Mouse (Mus musculus): Measurements from ENCODE around the gene Utp4. TPM values are rescaled to one million over a fixed set of nuclear protein-coding genes. Genes with fewer than 3 reads are reported as not detected.
A peak's percentile ranks its signal among the peaks of the same experiment; 100 is the strongest.

Utp4 gene
- polyA plus RNA-seq, 1 experiment, result 36.6 TPM

- no peak for TF ChIP-seq POLR2A (IDR thresholded peaks at IDR 0.05; ENCODE audit: control insufficient read depth, extremely low read depth, insufficient read depth, low read length, poor library complexity)
- DNase-seq, result peak; percentile 74
- 44% methylated on average over 5 of the region's 5 CpGs for whole genome bisulfite sequencing
- H3K27me3 ChIP-seq (ENCODE audit: control insufficient read depth, insufficient read depth, low read length), result no peaks in the 10 kb centered on the region
- peaks cover 22% of the 10 kb centered on the region for H3K36me3 ChIP-seq (ENCODE audit: control insufficient read depth, insufficient read depth, low read length)
- H3K4me3 ChIP-seq (ENCODE audit: control insufficient read depth, insufficient read depth, low read length), result no peak overlapping the region
- H3K27ac ChIP-seq (ENCODE audit: control insufficient read depth, insufficient read depth, low read length), result no peak overlapping the region
- peaks cover 4% of the 10 kb centered on the region for H3K4me1 ChIP-seq (replicated peaks; ENCODE audit: control insufficient read depth, insufficient read depth, low read length)
These were observed 5.9 kb upstream of the Utp4 start for GRCm38 (mm10) chr8:106887336-106888189.

- Histone ChIP-seq H3K36me3 (ENCODE audit: control insufficient read depth, insufficient read depth, low read length) (peaks cover 17% of the 10 kb centered on the region), H3K27me3 (ENCODE audit: control insufficient read depth, insufficient read depth, low read length) (no peaks in the 10 kb centered on the region), H3K27ac (ENCODE audit: control insufficient read depth, insufficient read depth, low read length) (no peak overlapping the region), H3K4me1 (replicated peaks; ENCODE audit: control insufficient read depth, insufficient read depth, low read length) (peaks cover 4% of the 10 kb centered on the region), H3K4me3 (ENCODE audit: control insufficient read depth, insufficient read depth, low read length) (no peak overlapping the region)
- 89% methylated on average over 3 of the region's 3 CpGs for WGBS
- no peak for DNase-seq
- TF ChIP-seq CTCF (IDR thresholded peaks at IDR 0.05; ENCODE audit: borderline replicate concordance, control insufficient read depth, extremely low read depth, insufficient read depth, low read length, poor library complexity) (no peak), POLR2A (IDR thresholded peaks at IDR 0.05; ENCODE audit: control insufficient read depth, extremely low read depth, insufficient read depth, low read length, poor library complexity) (no peak)
These were observed 4.6 kb upstream of the Utp4 start for GRCm38 (mm10) chr8:106888803-106889202.

GRCm38 (mm10) chr8:106892210-106892805 is 1.1 kb upstream of the Utp4 start:
- TF ChIP-seq POLR2A (IDR thresholded peaks at IDR 0.05; ENCODE audit: control insufficient read depth, extremely low read depth, insufficient read depth, low read length, poor library complexity), result no peak
- no peak for TF ChIP-seq CTCF (IDR thresholded peaks at IDR 0.05; ENCODE audit: borderline replicate concordance, control insufficient read depth, extremely low read depth, insufficient read depth, low read length, poor library complexity)
- DNase-seq, result peak; percentile 62
- no peaks in the 10 kb centered on the region for H3K27me3 ChIP-seq (ENCODE audit: control insufficient read depth, insufficient read depth, low read length)
- peaks cover 6% of the 10 kb centered on the region for H3K4me1 ChIP-seq (replicated peaks; ENCODE audit: control insufficient read depth, insufficient read depth, low read length)
- WGBS, result under 1% methylated on average over 15 of the region's 15 CpGs
- H3K36me3 ChIP-seq (ENCODE audit: control insufficient read depth, insufficient read depth, low read length), result no peaks in the 10 kb centered on the region; the same call in 1 of the 2 replicates
- H3K4me3 ChIP-seq (ENCODE audit: control insufficient read depth, insufficient read depth, low read length), result peak overlapping the region; percentile 67
- peak overlapping the region; percentile 57 for H3K27ac ChIP-seq (ENCODE audit: control insufficient read depth, insufficient read depth, low read length)

GRCm38 (mm10) chr8:106892806-106893451 is 507 bp upstream of the Utp4 start:
- Histone ChIP-seq H3K36me3 (ENCODE audit: control insufficient read depth, insufficient read depth, low read length) (peaks cover under 1% of the 10 kb centered on the region; the same call in 1 of the 2 replicates), H3K4me3 (ENCODE audit: control insufficient read depth, insufficient read depth, low read length) (peak overlapping the region; percentile 67), H3K27me3 (ENCODE audit: control insufficient read depth, insufficient read depth, low read length) (no peaks in the 10 kb centered on the region), H3K4me1 (replicated peaks; ENCODE audit: control insufficient read depth, insufficient read depth, low read length) (peaks cover 6% of the 10 kb centered on the region), H3K27ac (ENCODE audit: control insufficient read depth, insufficient read depth, low read length) (peak overlapping the region; percentile 57)
- DNase-seq, result no peak
- no peak; the same call in 1 of the 2 replicates for TF ChIP-seq CTCF (IDR thresholded peaks at IDR 0.05; ENCODE audit: borderline replicate concordance, control insufficient read depth, extremely low read depth, insufficient read depth, low read length, poor library complexity)
- no peak for TF ChIP-seq POLR2A (IDR thresholded peaks at IDR 0.05; ENCODE audit: control insufficient read depth, extremely low read depth, insufficient read depth, low read length, poor library complexity)
- WGBS, result 1% methylated on average over 51 of the region's 57 CpGs

- H3K27me3 ChIP-seq (ENCODE audit: control insufficient read depth, insufficient read depth, low read length), result no peaks in the 10 kb centered on the region
- TF ChIP-seq CTCF (IDR thresholded peaks at IDR 0.05; ENCODE audit: borderline replicate concordance, control insufficient read depth, extremely low read depth, insufficient read depth, low read length, poor library complexity), result no peak
- no peak for TF ChIP-seq POLR2A (IDR thresholded peaks at IDR 0.05; ENCODE audit: control insufficient read depth, extremely low read depth, insufficient read depth, low read length, poor library complexity)
- H3K4me3 ChIP-seq (ENCODE audit: control insufficient read depth, insufficient read depth, low read length), result no peak overlapping the region
- peaks cover 25% of the 10 kb centered on the region for H3K36me3 ChIP-seq (ENCODE audit: control insufficient read depth, insufficient read depth, low read length)
- peaks cover 4% of the 10 kb centered on the region; the same call in 1 of the 2 replicates for H3K4me1 ChIP-seq (replicated peaks; ENCODE audit: control insufficient read depth, insufficient read depth, low read length)
- WGBS, result 97% methylated on average over 5 of the region's 5 CpGs
- no peak overlapping the region for H3K27ac ChIP-seq (ENCODE audit: control insufficient read depth, insufficient read depth, low read length)
- DNase-seq, result no peak
These were observed 6.0 kb downstream of the Utp4 start for GRCm38 (mm10) chr8:106899473-106899872.

GRCm38 (mm10) chr8:106905727-106906480 is 12.5 kb downstream of the Utp4 start:
- DNase-seq, result peak; percentile 43
- H3K4me3 ChIP-seq (ENCODE audit: control insufficient read depth, insufficient read depth, low read length), result no peak overlapping the region
- no peak overlapping the region for H3K27ac ChIP-seq (ENCODE audit: control insufficient read depth, insufficient read depth, low read length)
- TF ChIP-seq CTCF (IDR thresholded peaks at IDR 0.05; ENCODE audit: borderline replicate concordance, control insufficient read depth, extremely low read depth, insufficient read depth, low read length, poor library complexity) (no peak), POLR2A (IDR thresholded peaks at IDR 0.05; ENCODE audit: control insufficient read depth, extremely low read depth, insufficient read depth, low read length, poor library complexity) (no peak)
- H3K4me1 ChIP-seq (replicated peaks; ENCODE audit: control insufficient read depth, insufficient read depth, low read length), result peaks cover 4% of the 10 kb centered on the region; the same call in 1 of the 2 replicates
- H3K36me3 ChIP-seq (ENCODE audit: control insufficient read depth, insufficient read depth, low read length), result peaks cover 38% of the 10 kb centered on the region
- no peaks in the 10 kb centered on the region for H3K27me3 ChIP-seq (ENCODE audit: control insufficient read depth, insufficient read depth, low read length)
- 95% methylated on average over 17 of the region's 17 CpGs for WGBS
